Mouse (Mus musculus) thymus, adult 2 months (tissue): ENCODE data around the gene Zfand3. TPM values are rescaled to one million over a fixed set of nuclear protein-coding genes. Genes with fewer than 3 reads are reported as not detected.

Experiments used
- DNase-seq: peaks from one replicate; pipeline ENCODE4 v3.0.0; 2021
- H3K27ac ChIP-seq: fragments of 200-500 bp; 2 replicates; pipeline ENCODE4 v1.5.1; 2012; ENCODE audit warnings: low read length, control low read depth; ENCODE audit not compliant: control insufficient read depth, insufficient read depth
- H3K27me3 ChIP-seq: fragments of 200-500 bp; 2 replicates; pipeline ENCODE4 v1.6.1; 2012; ENCODE audit warnings: mild to moderate bottlenecking, low read length, moderate library complexity, mixed read lengths; ENCODE audit not compliant: control insufficient read depth, insufficient read depth
- H3K36me3 ChIP-seq: fragments of 200-500 bp; 2 replicates; pipeline ENCODE4 v1.6.1; 2012; ENCODE audit warnings: mild to moderate bottlenecking, low read length, moderate library complexity; ENCODE audit not compliant: control insufficient read depth, insufficient read depth
- H3K4me1 ChIP-seq: fragments of 200-500 bp; replicated peaks from 2 replicates; pipeline ENCODE4 v1.6.1; 2012; ENCODE audit warnings: low read length; ENCODE audit not compliant: control insufficient read depth, insufficient read depth
- H3K4me3 ChIP-seq: fragments of 200-500 bp; 2 replicates; pipeline ENCODE4 v1.5.1; 2012; ENCODE audit warnings: mild to moderate bottlenecking, low read length, control low read depth, moderate library complexity; ENCODE audit not compliant: control insufficient read depth, insufficient read depth
- CTCF ChIP-seq: fragments of 200-500 bp; IDR thresholded peaks from 2 replicates; pipeline ENCODE4 v1.5.1; 2012; ENCODE audit warnings: mild to moderate bottlenecking, control low read depth, low read length, moderate library complexity, borderline replicate concordance; ENCODE audit not compliant: control insufficient read depth, poor library complexity, insufficient read depth; ENCODE audit errors: extremely low read depth
- POLR2A ChIP-seq: fragments of 200-500 bp; IDR thresholded peaks from 2 replicates; pipeline ENCODE4 v1.6.1; 2012; ENCODE audit warnings: mild to moderate bottlenecking, low read length, control low read depth, moderate library complexity; ENCODE audit not compliant: control insufficient read depth, poor library complexity, insufficient read depth; ENCODE audit errors: extremely low read depth
- WGBS: fragments of 180-500 bp; shearing (Covaris S2); methylation state at CpG from one replicate; pipeline ENCODE4 v1.1.7; 2018; 5-methylcytosine and 5-hydroxymethylcytosine counted together
- polyA plus RNA-seq: library from polyadenylated mRNA; depleted of rRNA; stranded (reverse); fragments of >200 nt; gene quantifications from 2 replicates; pipeline ENCODE4 v1.2.3, GENCODE M21; 2012

Gene Zfand3
- polyA plus RNA-seq, 1 experiment = 75.6 TPM

DNA sequence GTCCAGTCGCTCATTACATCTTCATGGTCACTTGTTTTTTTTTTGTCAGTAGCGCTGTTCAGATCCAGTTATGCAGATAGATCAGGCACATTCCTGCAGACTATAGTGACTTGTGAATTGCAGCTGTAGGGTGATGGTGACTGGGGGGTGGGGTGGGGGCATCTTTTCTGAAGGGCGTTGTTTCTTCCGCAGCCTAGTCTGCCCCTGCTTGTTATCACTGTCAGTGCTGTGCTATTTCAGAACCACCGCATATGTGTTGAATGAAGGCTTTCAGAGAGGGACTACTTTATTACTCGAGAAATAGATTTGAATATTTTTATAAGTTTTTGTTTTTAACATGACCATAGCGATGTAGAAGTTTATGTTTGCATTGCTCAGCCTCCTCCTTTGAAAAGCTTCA is 142.0 kb downstream of the Zfand3 start:
- Histone ChIP-seq H3K4me1 (no peaks in the 10 kb centered on the region), H3K36me3 (no peaks in the 10 kb centered on the region), H3K27ac (no peak overlapping the region), H3K27me3 (no peaks in the 10 kb centered on the region), H3K4me3 (no peak overlapping the region)
- WGBS = 96% methylated on average over 7 of the region's 7 CpGs
- TF ChIP-seq POLR2A = no peak
- TF ChIP-seq CTCF = no peak
- no peak for DNase-seq

GRCm38 (mm10) chr17:30147897-30148296 is 143.4 kb downstream of the Zfand3 start:
- DNase-seq = no peak
- TF ChIP-seq POLR2A = no peak
- TF ChIP-seq CTCF = no peak
- Histone ChIP-seq H3K4me3 (no peak overlapping the region), H3K4me1 (no peaks in the 10 kb centered on the region), H3K27me3 (no peaks in the 10 kb centered on the region), H3K36me3 (no peaks in the 10 kb centered on the region), H3K27ac (no peak overlapping the region)
- WGBS = 95% methylated on average over 1 of the region's 1 CpGs

DNA sequence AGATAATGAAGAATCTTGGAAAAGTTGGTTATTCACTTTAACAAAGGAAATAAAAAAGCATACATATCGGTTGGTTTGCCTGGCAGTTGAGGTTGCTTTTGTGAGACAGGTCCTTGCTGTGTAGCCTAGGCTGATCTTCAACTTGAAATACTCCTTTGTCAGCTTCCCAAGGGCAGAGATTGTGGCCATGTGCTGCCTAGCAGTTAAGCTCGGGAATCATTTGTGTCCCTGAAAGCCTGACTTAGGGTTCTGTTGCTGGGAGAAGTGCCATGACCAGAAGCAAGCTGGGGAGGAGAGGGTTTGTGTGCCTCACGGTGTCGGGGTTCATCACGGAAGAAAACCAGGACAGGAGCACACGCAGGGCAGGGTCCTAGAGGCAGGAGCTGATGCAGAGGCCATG is 143.8 kb downstream of the Zfand3 start:
- no peaks in the 10 kb centered on the region for H3K27me3 ChIP-seq
- H3K4me1 ChIP-seq = no peaks in the 10 kb centered on the region
- no peak for DNase-seq
- no peak overlapping the region for H3K4me3 ChIP-seq
- H3K36me3 ChIP-seq = no peaks in the 10 kb centered on the region
- WGBS = 95% methylated on average over 6 of the region's 6 CpGs
- H3K27ac ChIP-seq = no peak overlapping the region
- TF ChIP-seq POLR2A (no peak), CTCF (no peak)

DNA sequence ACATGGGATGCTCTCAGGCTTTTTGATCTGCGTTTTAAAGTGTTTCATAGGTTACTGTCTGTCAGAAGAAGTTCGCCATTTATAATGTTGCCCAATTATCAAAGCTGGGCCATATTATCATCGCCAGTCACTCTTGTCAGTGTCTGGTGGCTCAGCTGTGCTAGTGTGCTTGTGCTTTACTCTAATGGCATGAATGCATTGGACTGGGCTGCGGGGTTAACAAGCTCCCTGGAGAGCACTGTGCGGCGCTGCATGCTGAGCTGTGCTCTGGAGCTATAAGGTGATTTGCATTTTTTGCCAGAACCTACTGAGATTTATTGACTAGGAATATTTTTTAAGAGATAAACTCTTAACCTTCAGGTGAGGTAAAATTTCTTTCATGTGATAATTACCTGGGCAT is 145.4 kb downstream of the Zfand3 start:
- WGBS = 97% methylated on average over 6 of the region's 6 CpGs
- Histone ChIP-seq H3K4me3 (no peak overlapping the region), H3K36me3 (no peaks in the 10 kb centered on the region), H3K27ac (no peak overlapping the region), H3K27me3 (no peaks in the 10 kb centered on the region), H3K4me1 (no peaks in the 10 kb centered on the region)
- TF ChIP-seq POLR2A (no peak), CTCF (no peak)
- no peak for DNase-seq

- peaks cover 9% of the 10 kb centered on the region for H3K4me1 ChIP-seq
- WGBS = 92% methylated on average over 4 of the region's 4 CpGs
Observed at GRCm38 (mm10) chr17:30154144-30154543, 149.6 kb downstream of the Zfand3 start.

DNA sequence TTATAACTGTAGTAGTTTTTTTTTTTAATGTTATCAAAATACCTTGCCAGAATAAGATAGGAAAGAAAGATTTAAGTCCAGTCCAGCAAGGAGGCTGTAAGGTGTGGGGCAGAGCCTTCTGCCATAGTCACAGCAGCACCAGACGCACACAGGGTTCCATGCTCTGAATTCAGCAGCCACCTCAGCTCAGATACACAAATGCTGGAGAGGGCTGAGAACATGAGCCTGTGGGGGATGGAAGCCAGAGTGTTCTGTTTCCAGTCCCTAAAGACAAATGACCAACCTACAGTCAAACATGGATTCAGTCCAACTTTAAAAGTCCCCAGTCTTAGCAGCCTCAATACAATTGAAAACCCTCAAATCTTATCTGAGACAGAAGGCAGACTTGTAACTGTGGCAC is 150.3 kb downstream of the Zfand3 start:
- Histone ChIP-seq H3K36me3 (no peaks in the 10 kb centered on the region), H3K27ac (no peak overlapping the region), H3K27me3 (no peaks in the 10 kb centered on the region), H3K4me3 (no peak overlapping the region), H3K4me1 (peaks cover 14% of the 10 kb centered on the region)
- no peak for TF ChIP-seq CTCF
- TF ChIP-seq POLR2A = no peak
- WGBS = 97% methylated on average over 1 of the region's 1 CpGs
- no peak for DNase-seq

More at GRCm38 (mm10) chr17:30154144-30154543, 149.6 kb downstream of the Zfand3 start:
- no peaks in the 10 kb centered on the region for H3K27me3 ChIP-seq
- TF ChIP-seq CTCF (no peak), POLR2A (no peak)
- DNase-seq = no peak
- H3K27ac ChIP-seq = no peak overlapping the region
- H3K4me3 ChIP-seq = no peak overlapping the region
- H3K36me3 ChIP-seq = no peaks in the 10 kb centered on the region

GRCm38 (mm10) chr17:30155411-30155925 is 150.9 kb downstream of the Zfand3 start:
- Histone ChIP-seq H3K27me3 (no peaks in the 10 kb centered on the region), H3K4me3 (no peak overlapping the region), H3K27ac (no peak overlapping the region), H3K36me3 (no peaks in the 10 kb centered on the region), H3K4me1 (peaks cover 14% of the 10 kb centered on the region)
- TF ChIP-seq POLR2A (no peak), CTCF (no peak)
- DNase-seq = no peak
- 94% methylated on average over 7 of the region's 7 CpGs for WGBS
